Mouse (Mus musculus) heart, embryonic 11.5 days (tissue): ENCODE measurements around the gene Dusp23. TPM values are rescaled to one million over a fixed set of nuclear protein-coding genes. Genes with fewer than 3 reads are reported as not detected.

Experiments
- ATAC-seq: fragments of 200-750 bp; cut with Nextera tagmentation; replicated peaks from 2 replicates; pipeline ENCODE4 v1.8.0; 2017; ENCODE audit warnings: moderate library complexity; ENCODE audit not compliant: insufficient number of reproducible peaks, low FRiP score, low TSS enrichment
- H3K27ac ChIP-seq: fragments of 300-500 bp; sonication (generic); 2 replicates; pipeline ENCODE4 v1.5.1; 2014; ENCODE audit warnings: mild to moderate bottlenecking, low read depth, low read length
- H3K27me3 ChIP-seq: fragments of 300-500 bp; sonication (generic); 2 replicates; pipeline ENCODE4 v1.6.1; 2014; ENCODE audit warnings: mild to moderate bottlenecking, low read length, mixed read lengths; ENCODE audit not compliant: control insufficient read depth, insufficient read depth
- H3K36me3 ChIP-seq: fragments of 300-500 bp; sonication (generic); 2 replicates; pipeline ENCODE4 v1.6.1; 2014; ENCODE audit warnings: mild to moderate bottlenecking, low read length, moderate library complexity, mixed read lengths; ENCODE audit not compliant: control insufficient read depth, insufficient read depth
- H3K4me1 ChIP-seq: fragments of 300-500 bp; sonication (generic); 2 replicates; pipeline ENCODE4 v1.6.1; 2014; ENCODE audit warnings: low read length; ENCODE audit not compliant: control insufficient read depth, insufficient read depth
- H3K4me2 ChIP-seq: fragments of 300-500 bp; sonication (generic); 2 replicates; pipeline ENCODE4 v1.6.1; 2014; ENCODE audit warnings: mild to moderate bottlenecking, moderate library complexity
- H3K4me3 ChIP-seq: fragments of 300-500 bp; sonication (generic); 2 replicates; pipeline ENCODE4 v1.5.1; 2014; ENCODE audit warnings: low read depth, low read length
- H3K9ac ChIP-seq: fragments of 300-500 bp; sonication (generic); 2 replicates; pipeline ENCODE4 v1.6.1; 2014; ENCODE audit warnings: mild to moderate bottlenecking, low read depth, low read length, moderate library complexity
- H3K9me3 ChIP-seq: fragments of 300-500 bp; sonication (generic); replicated peaks from 2 replicates; pipeline ENCODE4 v1.6.1; 2016; ENCODE audit warnings: low read length; ENCODE audit not compliant: control insufficient read depth
- WGBS: fragments of 180-500 bp; shearing (Covaris S2); extraction: QIAGEN DNeasy Blood & Tissue Kit; methylation state at CpG from one replicate; pipeline ENCODE4 v1.1.7; 2014; ENCODE audit not compliant: insufficient replicate concordance; 5-methylcytosine and 5-hydroxymethylcytosine counted together
- polyA plus RNA-seq: library from polyadenylated mRNA; unstranded; fragments of >200 nt; fragmentation: Nextera tagmentation; extraction: Ambion mirVana; gene quantifications from 2 replicates; pipeline ENCODE4 v1.2.1, GENCODE M21; 2014

Dusp23 gene
- polyA plus RNA-seq, 1 experiment from 2014 or later, result 14.5 TPM

GRCm38 (mm10) chr1:172593956-172594355 is 38.8 kb downstream of the Dusp23 start:
- no peak for ATAC-seq
- WGBS, result 84% methylated on average over 2 of the region's 2 CpGs

GRCm38 (mm10) chr1:172593321-172593720 is 39.4 kb downstream of the Dusp23 start:
- H3K36me3 ChIP-seq, result no peaks in the 10 kb centered on the region
- no peak overlapping the region for H3K27ac ChIP-seq
- no peaks in the 10 kb centered on the region for H3K4me1 ChIP-seq
- no peaks in the 10 kb centered on the region for H3K9me3 ChIP-seq
- WGBS, result 67% methylated on average over 3 of the region's 3 CpGs
- H3K9ac ChIP-seq, result no peak overlapping the region
- H3K4me3 ChIP-seq, result no peak overlapping the region
- ATAC-seq, result no peak
- H3K27me3 ChIP-seq, result peaks cover 4% of the 10 kb centered on the region; the same call in 1 of the 2 replicates
- H3K4me2 ChIP-seq, result no peak overlapping the region

More at GRCm38 (mm10) chr1:172593956-172594355, 38.8 kb downstream of the Dusp23 start:
- Histone ChIP-seq H3K4me3 (no peak overlapping the region), H3K9me3 (no peaks in the 10 kb centered on the region), H3K4me1 (no peaks in the 10 kb centered on the region), H3K27ac (no peak overlapping the region), H3K4me2 (no peak overlapping the region), H3K9ac (no peak overlapping the region), H3K27me3 (peaks cover 4% of the 10 kb centered on the region; the same call in 1 of the 2 replicates), H3K36me3 (no peaks in the 10 kb centered on the region)

GRCm38 (mm10) chr1:172590385-172590784 is 42.4 kb downstream of the Dusp23 start, which contains the start of gene Slamf8:
TSS of gene Slamf8 (minus strand) at chr1:172590568.
- H3K27ac ChIP-seq, result no peak within 1 kb of the TSS
- H3K4me3 ChIP-seq, result no peak within 1 kb of the TSS
- peaks cover 5% of the 10 kb centered on the region; the same call in 1 of the 2 replicates for H3K4me1 ChIP-seq
- no peak for ATAC-seq
- no peak within 1 kb of the TSS for H3K4me2 ChIP-seq
- H3K36me3 ChIP-seq, result no peaks in the 10 kb centered on the region
- no peaks in the 10 kb centered on the region for H3K9me3 ChIP-seq
- WGBS, result 71% methylated on average over 7 of the region's 7 CpGs
- no peak within 1 kb of the TSS for H3K9ac ChIP-seq
- peaks cover 10% of the 10 kb centered on the region for H3K27me3 ChIP-seq

- no peak for ATAC-seq
- Histone ChIP-seq H3K27me3 (peaks cover 26% of the 10 kb centered on the region), H3K27ac (no peak overlapping the region), H3K36me3 (no peaks in the 10 kb centered on the region), H3K9me3 (no peaks in the 10 kb centered on the region), H3K4me1 (peaks cover 5% of the 10 kb centered on the region; the same call in 1 of the 2 replicates), H3K4me2 (peak overlapping the region; percentile 46), H3K9ac (no peak overlapping the region), H3K4me3 (no peak overlapping the region; the same call in 1 of the 2 replicates)
- WGBS, result 20% methylated on average over 26 of the region's 26 CpGs
Measured at GRCm38 (mm10) chr1:172585612-172586567, 46.9 kb downstream of the Dusp23 start.

GRCm38 (mm10) chr1:172585026-172585425 is 47.7 kb downstream of the Dusp23 start:
- no peak overlapping the region for H3K4me3 ChIP-seq
- no peaks in the 10 kb centered on the region for H3K9me3 ChIP-seq
- no peak overlapping the region for H3K9ac ChIP-seq
- H3K36me3 ChIP-seq, result no peaks in the 10 kb centered on the region
- no peak for ATAC-seq
- peaks cover 26% of the 10 kb centered on the region for H3K27me3 ChIP-seq
- no peak overlapping the region for H3K4me2 ChIP-seq
- peaks cover 5% of the 10 kb centered on the region; the same call in 1 of the 2 replicates for H3K4me1 ChIP-seq
- no peak overlapping the region for H3K27ac ChIP-seq
- 48% methylated on average over 4 of the region's 4 CpGs for WGBS

- Histone ChIP-seq H3K4me1 (peaks cover 5% of the 10 kb centered on the region; the same call in 1 of the 2 replicates), H3K4me3 (no peak overlapping the region), H3K9me3 (no peaks in the 10 kb centered on the region), H3K4me2 (no peak overlapping the region), H3K36me3 (no peaks in the 10 kb centered on the region), H3K27me3 (peaks cover 24% of the 10 kb centered on the region), H3K27ac (no peak overlapping the region), H3K9ac (no peak overlapping the region)
- no peak for ATAC-seq
- 84% methylated on average over 6 of the region's 6 CpGs for WGBS
Measured at GRCm38 (mm10) chr1:172584271-172584670, 48.5 kb downstream of the Dusp23 start.

- no peak overlapping the region for H3K4me2 ChIP-seq
- no peaks in the 10 kb centered on the region for H3K36me3 ChIP-seq
- peaks cover 18% of the 10 kb centered on the region for H3K27me3 ChIP-seq
- no peak for ATAC-seq
- 80% methylated on average over 8 of the region's 8 CpGs for WGBS
- H3K9ac ChIP-seq, result no peak overlapping the region
- H3K9me3 ChIP-seq, result no peaks in the 10 kb centered on the region
- H3K4me1 ChIP-seq, result peaks cover 5% of the 10 kb centered on the region; the same call in 1 of the 2 replicates
- H3K4me3 ChIP-seq, result no peak overlapping the region
- H3K27ac ChIP-seq, result no peak overlapping the region
Measured at GRCm38 (mm10) chr1:172582436-172582835, 50.3 kb downstream of the Dusp23 start.
